Mouse (Mus musculus) intestine, embryonic 15.5 days (tissue): Measurements from ENCODE around the gene Ebf4. TPM values are rescaled to one million over a fixed set of nuclear protein-coding genes. Genes with fewer than 3 reads are reported as not detected.

Source experiments
- ATAC-seq: fragments of 200-750 bp; cut with Nextera tagmentation; 2 replicates; pipeline ENCODE4 v1.8.0; 2017; ENCODE audit warnings: moderate TSS enrichment, moderate library complexity
- H3K27ac ChIP-seq: fragments of 300-500 bp; sonication (generic); 2 replicates; pipeline ENCODE4 v1.5.1; 2015; ENCODE audit warnings: mild to moderate bottlenecking, inconsistent platforms
- H3K27me3 ChIP-seq: fragments of 300-500 bp; sonication (generic); replicated peaks from 2 replicates; pipeline ENCODE4 v1.6.1; 2015; ENCODE audit warnings: inconsistent platforms
- H3K36me3 ChIP-seq: fragments of 300-500 bp; sonication (generic); 2 replicates; pipeline ENCODE4 v1.6.1; 2015; ENCODE audit warnings: inconsistent platforms
- H3K4me1 ChIP-seq: fragments of 300-500 bp; sonication (generic); replicated peaks from 2 replicates; pipeline ENCODE4 v1.6.1; 2015; ENCODE audit warnings: inconsistent platforms
- H3K4me2 ChIP-seq: fragments of 300-500 bp; sonication (generic); replicated peaks from 2 replicates; pipeline ENCODE4 v1.6.1; 2015; ENCODE audit warnings: mild to moderate bottlenecking, inconsistent platforms
- H3K4me3 ChIP-seq: fragments of 300-500 bp; sonication (generic); replicated peaks from 2 replicates; pipeline ENCODE4 v1.5.1; 2015; ENCODE audit warnings: inconsistent platforms
- H3K9ac ChIP-seq: fragments of 300-500 bp; sonication (generic); 2 replicates; pipeline ENCODE4 v1.6.1; 2015; ENCODE audit warnings: inconsistent platforms
- H3K9me3 ChIP-seq: fragments of 300-500 bp; sonication (generic); 2 replicates; pipeline ENCODE4 v1.6.1; 2016; ENCODE audit warnings: inconsistent platforms
- WGBS: fragments of 180-500 bp; shearing (Covaris S2); methylation state at CpG from one replicate; pipeline ENCODE4 v1.1.7; 2015; 5-methylcytosine and 5-hydroxymethylcytosine counted together
- polyA plus RNA-seq: library from polyadenylated mRNA; unstranded; fragments of >200 nt; fragmentation: Nextera tagmentation; extraction: Ambion mirVana; gene quantifications from 2 replicates; pipeline ENCODE4 v1.2.1, GENCODE M21; 2015

The Ebf4 gene
- polyA plus RNA-seq, 1 experiment from 2014 or later, result 2.2 TPM

GRCm38 (mm10) chr2:130279600-130280091 is 15.3 kb upstream of the Ebf4 start:
- no peak overlapping the region for H3K9ac ChIP-seq
- peaks cover 43% of the 10 kb centered on the region for H3K36me3 ChIP-seq
- H3K4me2 ChIP-seq, result no peak overlapping the region
- H3K27me3 ChIP-seq, result no peaks in the 10 kb centered on the region
- no peaks in the 10 kb centered on the region for H3K9me3 ChIP-seq
- ATAC-seq, result no peak
- no peak overlapping the region for H3K4me3 ChIP-seq
- no peak overlapping the region for H3K27ac ChIP-seq
- 51% methylated on average over 8 of the region's 8 CpGs for WGBS
- H3K4me1 ChIP-seq, result peaks cover 21% of the 10 kb centered on the region

GRCm38 (mm10) chr2:130280224-130280623 is 14.7 kb upstream of the Ebf4 start:
- H3K9ac ChIP-seq, result no peak overlapping the region
- no peak overlapping the region for H3K27ac ChIP-seq
- no peak overlapping the region for H3K4me3 ChIP-seq
- ATAC-seq, result no peak
- peaks cover 21% of the 10 kb centered on the region for H3K4me1 ChIP-seq
- H3K27me3 ChIP-seq, result no peaks in the 10 kb centered on the region
- no peaks in the 10 kb centered on the region for H3K9me3 ChIP-seq
- H3K36me3 ChIP-seq, result peaks cover 43% of the 10 kb centered on the region
- WGBS, result 52% methylated on average over 7 of the region's 7 CpGs
- H3K4me2 ChIP-seq, result no peak overlapping the region

GRCm38 (mm10) chr2:130280818-130281217 is 14.2 kb upstream of the Ebf4 start:
- WGBS, result 66% methylated on average over 4 of the region's 4 CpGs
- no peak overlapping the region for H3K27ac ChIP-seq
- no peak overlapping the region for H3K9ac ChIP-seq
- no peak overlapping the region for H3K4me2 ChIP-seq
- H3K4me1 ChIP-seq, result peaks cover 17% of the 10 kb centered on the region
- no peaks in the 10 kb centered on the region for H3K27me3 ChIP-seq
- peaks cover 39% of the 10 kb centered on the region for H3K36me3 ChIP-seq
- H3K9me3 ChIP-seq, result no peaks in the 10 kb centered on the region
- H3K4me3 ChIP-seq, result no peak overlapping the region
- no peak for ATAC-seq

GRCm38 (mm10) chr2:130283854-130284654 is 10.9 kb upstream of the Ebf4 start, which contains the start of gene Idh3b:
TSS of gene Idh3b (minus strand) at chr2:130284547.
- ATAC-seq, result peak; percentile 90
- Histone ChIP-seq H3K27ac (peak within 1 kb of the TSS; percentile 84), H3K36me3 (peaks cover 19% of the 10 kb centered on the region), H3K4me3 (peak within 1 kb of the TSS; percentile 81), H3K27me3 (no peaks in the 10 kb centered on the region), H3K4me1 (peaks cover 4% of the 10 kb centered on the region), H3K9ac (peak within 1 kb of the TSS; percentile 91), H3K9me3 (no peaks in the 10 kb centered on the region), H3K4me2 (peak within 1 kb of the TSS; percentile 87)
- WGBS, result under 1% methylated on average over 51 of the region's 51 CpGs

- Histone ChIP-seq H3K4me1 (peaks cover 4% of the 10 kb centered on the region), H3K9ac (no peak overlapping the region), H3K36me3 (no peaks in the 10 kb centered on the region), H3K27me3 (no peaks in the 10 kb centered on the region), H3K4me2 (no peak overlapping the region), H3K27ac (no peak overlapping the region), H3K4me3 (no peak overlapping the region), H3K9me3 (no peaks in the 10 kb centered on the region)
- ATAC-seq, result 0 out of 2 replicates have a peak, but pooled peaks have one; percentile 12
- 45% methylated on average over 4 of the region's 4 CpGs for WGBS
Observed at GRCm38 (mm10) chr2:130289086-130289485, 5.9 kb upstream of the Ebf4 start.

GRCm38 (mm10) chr2:130291434-130291833 is 3.5 kb upstream of the Ebf4 start:
- H3K4me2 ChIP-seq, result no peak overlapping the region
- H3K9me3 ChIP-seq, result no peaks in the 10 kb centered on the region
- H3K4me3 ChIP-seq, result no peak overlapping the region
- ATAC-seq, result no peak
- no peaks in the 10 kb centered on the region for H3K36me3 ChIP-seq
- H3K9ac ChIP-seq, result no peak overlapping the region
- H3K27me3 ChIP-seq, result peaks cover 7% of the 10 kb centered on the region; the same call in 1 of the 2 replicates
- H3K4me1 ChIP-seq, result peaks cover 18% of the 10 kb centered on the region
- WGBS, result 4% methylated on average over 8 of the region's 8 CpGs
- H3K27ac ChIP-seq, result no peak overlapping the region

- no peak for ATAC-seq
- H3K36me3 ChIP-seq, result no peaks in the 10 kb centered on the region
- no peak overlapping the region for H3K4me3 ChIP-seq
- H3K9me3 ChIP-seq, result no peaks in the 10 kb centered on the region
- peaks cover 24% of the 10 kb centered on the region for H3K4me1 ChIP-seq
- 49% methylated on average over 3 of the region's 3 CpGs for WGBS
- peaks cover 7% of the 10 kb centered on the region; the same call in 1 of the 2 replicates for H3K27me3 ChIP-seq
- H3K27ac ChIP-seq, result peak overlapping the region; percentile 13; the same call in 1 of the 2 replicates
- H3K9ac ChIP-seq, result no peak overlapping the region
- 0 out of 2 replicates have a peak overlapping the region, but pooled peaks have one; percentile 41 for H3K4me2 ChIP-seq
Observed at GRCm38 (mm10) chr2:130293009-130293408, 2.0 kb upstream of the Ebf4 start.

- peak overlapping the region; percentile 13; the same call in 1 of the 2 replicates for H3K27ac ChIP-seq
- ATAC-seq, result peak; percentile 20; the same call in 1 of the 2 replicates
Observed at GRCm38 (mm10) chr2:130293486-130293885, 1.5 kb upstream of the Ebf4 start.

GRCm38 (mm10) chr2:130294218-130294935 is 592 bp upstream of the Ebf4 start:
- Histone ChIP-seq H3K9me3 (no peaks in the 10 kb centered on the region), H3K36me3 (no peaks in the 10 kb centered on the region), H3K9ac (peak overlapping the region; percentile 69), H3K27ac (peak overlapping the region; percentile 65; the same call in 1 of the 2 replicates), H3K4me2 (peak overlapping the region; percentile 83), H3K4me3 (peak overlapping the region; percentile 76), H3K4me1 (peaks cover 24% of the 10 kb centered on the region), H3K27me3 (peaks cover 7% of the 10 kb centered on the region; the same call in 1 of the 2 replicates)
- WGBS, result 9% methylated on average over 20 of the region's 20 CpGs
- peak; percentile 21; the same call in 1 of the 2 replicates for ATAC-seq

More at GRCm38 (mm10) chr2:130293486-130293885, 1.5 kb upstream of the Ebf4 start:
- Histone ChIP-seq H3K36me3 (no peaks in the 10 kb centered on the region), H3K4me2 (peak overlapping the region; percentile 41), H3K9ac (no peak overlapping the region), H3K27me3 (peaks cover 7% of the 10 kb centered on the region; the same call in 1 of the 2 replicates), H3K4me3 (no peak overlapping the region), H3K4me1 (peaks cover 24% of the 10 kb centered on the region), H3K9me3 (no peaks in the 10 kb centered on the region)
- 7% methylated on average over 4 of the region's 4 CpGs for WGBS

GRCm38 (mm10) chr2:130295331-130296133 is 563 bp downstream of the Ebf4 start:
- Histone ChIP-seq H3K4me1 (peaks cover 24% of the 10 kb centered on the region), H3K9me3 (no peaks in the 10 kb centered on the region), H3K9ac (peak overlapping the region; percentile 69), H3K27ac (peak overlapping the region; percentile 65), H3K4me3 (peak overlapping the region; percentile 76), H3K4me2 (peak overlapping the region; percentile 83), H3K36me3 (no peaks in the 10 kb centered on the region), H3K27me3 (peaks cover 7% of the 10 kb centered on the region; the same call in 1 of the 2 replicates)
- ATAC-seq, result peak; percentile 65
- WGBS, result under 1% methylated on average over 81 of the region's 99 CpGs

- Histone ChIP-seq H3K27ac (peak overlapping the region; percentile 65; the same call in 1 of the 2 replicates), H3K36me3 (no peaks in the 10 kb centered on the region), H3K4me2 (peak overlapping the region; percentile 83), H3K9me3 (no peaks in the 10 kb centered on the region), H3K4me3 (peak overlapping the region; percentile 76), H3K4me1 (peaks cover 24% of the 10 kb centered on the region), H3K27me3 (peaks cover 7% of the 10 kb centered on the region; the same call in 1 of the 2 replicates), H3K9ac (peak overlapping the region; percentile 69)
- 4% methylated on average over 20 of the region's 20 CpGs for WGBS
- ATAC-seq, result peak; percentile 13; the same call in 1 of the 2 replicates
Observed at GRCm38 (mm10) chr2:130296134-130296745, 1.3 kb downstream of the Ebf4 start.
